Mouse (Mus musculus): Measurements from ENCODE around the gene Pdcd7.

DNA sequence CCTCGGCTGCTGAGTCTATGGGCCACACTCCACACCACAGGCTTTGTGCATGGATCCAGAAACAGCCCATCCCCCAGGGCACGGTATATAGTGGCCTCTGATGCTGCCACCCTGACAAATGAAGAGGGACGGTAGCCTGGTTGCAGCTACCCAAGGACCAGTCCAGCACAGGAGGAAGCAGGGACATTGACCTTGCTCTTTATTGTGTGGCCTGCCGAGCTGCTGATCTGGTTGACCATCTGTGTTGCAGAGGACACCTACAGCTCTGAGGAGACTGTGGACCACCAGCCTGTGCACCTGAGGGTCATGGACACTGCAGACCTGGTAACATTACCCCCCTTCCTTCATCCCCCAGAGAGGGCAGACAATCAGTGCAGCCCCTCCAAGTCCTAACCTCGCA, 61.4 kb downstream of the Pdcd7 start:
- TF ChIP-seq CTCF (IDR thresholded peaks at IDR 0.05; ENCODE audit: low read depth): no peak
- TF ChIP-seq EP300 (IDR thresholded peaks at IDR 0.05; ENCODE audit: low read depth): no peak

Measured in liver, postnatal 0 days (tissue).